Mouse (Mus musculus): ENCODE results near the gene March5.
A peak's percentile ranks its signal among the peaks of the same experiment; 100 is the strongest.

The March5 gene

GRCm38 (mm10) chr19:37263943-37264897, 56.9 kb downstream of the March5 start:
- DNase-seq (ENCODE audit: low spot score in 2 of 2), result no peak

GRCm38 (mm10) chr19:37265333-37266103, 58.2 kb downstream of the March5 start:
- peak; percentile 31 to 76 for DNase-seq (ENCODE audit: low spot score in 2 of 2)

DNA sequence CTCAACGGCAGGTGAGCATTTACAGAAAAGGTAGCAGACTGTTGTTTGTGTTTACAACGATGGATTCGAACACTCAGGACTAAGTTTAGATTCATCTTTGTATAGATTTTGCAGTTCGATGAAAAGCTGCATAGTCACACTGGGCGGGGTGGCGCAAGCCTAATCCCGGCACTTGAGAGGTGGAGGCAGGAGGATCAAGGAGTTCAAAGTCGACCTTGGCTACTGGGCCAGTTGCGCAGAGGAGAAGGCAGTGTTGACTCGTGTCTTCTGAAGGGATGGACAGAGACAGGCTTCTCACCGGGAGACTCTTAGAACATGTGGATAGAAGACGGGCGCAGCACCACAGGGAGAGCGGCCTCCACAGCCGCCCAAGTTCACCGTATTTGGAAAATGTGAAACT, 61.8 kb downstream of the March5 start:
- DNase-seq (ENCODE audit: low spot score in 2 of 2), result no peak
